Comparison of ENCODE assay signal across 25 mouse cellular contexts in the genomic region with DNA sequence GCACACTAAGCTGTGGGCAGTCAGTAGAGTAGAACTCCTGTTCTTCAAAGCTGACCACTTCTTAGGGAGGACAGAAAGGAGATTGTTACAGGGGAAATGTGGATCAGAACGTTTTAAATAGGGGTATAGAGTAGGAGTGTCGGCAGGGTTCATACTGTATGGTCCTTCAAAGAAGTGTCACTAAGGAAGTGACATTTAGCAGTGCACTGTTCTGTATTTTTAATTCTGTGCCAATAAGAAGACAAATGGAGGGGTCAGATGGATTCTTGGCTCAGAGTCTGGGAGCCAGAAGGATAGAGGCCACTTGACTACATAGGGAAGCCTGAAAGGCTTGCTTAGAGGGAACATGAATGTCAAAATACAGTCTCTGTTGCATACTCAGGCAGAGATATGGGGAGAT.
A peak's percentile ranks its signal among the peaks of the same experiment; 100 is the strongest.
DNase-seq lines count a peak whose midpoint lies in the region; ATAC-seq and TF ChIP-seq lines count a peak whose summit lies in the region.
"Had no signal": no experiment of that assay in that cellular context is flagged by ENCODE, and none has a peak within 500 bp of the region (broad histone marks: within the 10 kb centered on the region; RNA-seq: fewer than 3 reads in every experiment).

No protein-coding gene starts in this region.

- peaks cover 7% of the 10 kb centered on the region; the same call in 1 of the 2 replicates for H3K79me2 ChIP-seq in liver, adult 2 months (ENCODE audit: control insufficient read depth, insufficient read depth, low read length)

- no peak overlapping the region for H3K4me2 ChIP-seq in hindbrain, embryonic 15.5 days
- H3K4me2 ChIP-seq in hindbrain, embryonic 13.5 days: no peak overlapping the region
- H3K4me2 ChIP-seq in liver, postnatal 0 days (ENCODE audit: low read depth, low read length): no peak overlapping the region
- no peak overlapping the region for H3K4me2 ChIP-seq in stomach, embryonic 16.5 days (ENCODE audit: low read depth, low read length)
- H3K4me2 ChIP-seq in stomach, postnatal 0 days (replicated peaks; ENCODE audit: low read depth): no peak overlapping the region
- H3K4me2 ChIP-seq: embryonic facial prominence, embryonic 15.5 days; forebrain, embryonic 12.5 days; heart, embryonic 11.5 days; heart, embryonic 15.5 days had no signal

- peak; percentile 18 for DNase-seq in liver, adult 2 months (ENCODE audit: extremely low read depth, low read depth, low spot score)
- no peak for DNase-seq in liver, postnatal 0 days
- no peak for DNase-seq in stomach, postnatal 0 days (ENCODE audit: low spot score)
- DNase-seq in c-Kit-positive CD71-positive TER-119-positive erythroid progenitor cells, embryonic 14.5 days (ENCODE audit: low spot score): no peak
- DNase-seq: adrenal gland, adult 2 months; adrenal gland, postnatal 25 days; cerebellum, adult 18-20 months; cerebellum, adult 9-11 months; embryo, embryonic 11 days; gastrocnemius, postnatal 14 days; heart, adult 2 months; heart, postnatal 14 days had no signal

- H3K27ac ChIP-seq in hindbrain, embryonic 15.5 days (replicated peaks): no peak overlapping the region
- H3K27ac ChIP-seq in hindbrain, embryonic 13.5 days: no peak overlapping the region
- no peak overlapping the region for H3K27ac ChIP-seq in liver, adult 2 months (replicated peaks; ENCODE audit: insufficient read depth, low read depth, low read length)
- no peak overlapping the region for H3K27ac ChIP-seq in liver, postnatal 0 days (ENCODE audit: low read depth)
- H3K27ac ChIP-seq in stomach, embryonic 16.5 days (ENCODE audit: low read length): no peak overlapping the region
- H3K27ac ChIP-seq in stomach, postnatal 0 days (replicated peaks): no peak overlapping the region
- H3K27ac ChIP-seq: embryonic facial prominence, embryonic 15.5 days; forebrain, embryonic 12.5 days; heart, adult 2 months; heart, embryonic 15.5 days had no signal

- 0 out of 2 replicates have a peak, but pooled peaks cover 5% of the 10 kb centered on the region for H3K4me1 ChIP-seq in hindbrain, embryonic 15.5 days (replicated peaks)
- H3K4me1 ChIP-seq in hindbrain, embryonic 13.5 days (replicated peaks): no peaks in the 10 kb centered on the region; the same call in 1 of the 2 replicates
- H3K4me1 ChIP-seq in liver, adult 2 months (ENCODE audit: control insufficient read depth, insufficient read depth, low read length): no peaks in the 10 kb centered on the region
- H3K4me1 ChIP-seq in liver, postnatal 0 days (ENCODE audit: insufficient read depth): no peaks in the 10 kb centered on the region
- no peaks in the 10 kb centered on the region for H3K4me1 ChIP-seq in stomach, embryonic 16.5 days (ENCODE audit: control insufficient read depth, insufficient read depth, low read length)
- no peaks in the 10 kb centered on the region for H3K4me1 ChIP-seq in stomach, postnatal 0 days (replicated peaks; ENCODE audit: control insufficient read depth, insufficient read depth)
- H3K4me1 ChIP-seq: forebrain, embryonic 12.5 days had no signal

- H3K27me3 ChIP-seq in hindbrain, embryonic 15.5 days: no peaks in the 10 kb centered on the region
- H3K27me3 ChIP-seq in hindbrain, embryonic 13.5 days: no peaks in the 10 kb centered on the region
- no peaks in the 10 kb centered on the region for H3K27me3 ChIP-seq in liver, adult 2 months (ENCODE audit: control insufficient read depth, insufficient read depth, low read length)
- no peaks in the 10 kb centered on the region for H3K27me3 ChIP-seq in liver, postnatal 0 days (ENCODE audit: insufficient read depth, low read length)
- no peaks in the 10 kb centered on the region for H3K27me3 ChIP-seq in stomach, embryonic 16.5 days (ENCODE audit: control insufficient read depth, insufficient read depth, low read length)
- H3K27me3 ChIP-seq in stomach, postnatal 0 days (ENCODE audit: control insufficient read depth, insufficient read depth, low read length): no peaks in the 10 kb centered on the region
- H3K27me3 ChIP-seq: CH12.LX; embryonic facial prominence, embryonic 15.5 days; forebrain, embryonic 12.5 days; heart, embryonic 15.5 days; Patski had no signal

- TF ChIP-seq POLR2A in liver, adult 2 months (IDR thresholded peaks at IDR 0.05; ENCODE audit: extremely low read depth, insufficient read depth, low read length): no peak

- no peak for TF ChIP-seq EP300 in liver, postnatal 0 days (IDR thresholded peaks at IDR 0.05; ENCODE audit: low read depth)
- TF ChIP-seq EP300 in stomach, postnatal 0 days (optimal IDR thresholded peaks at IDR 0.05): no peak

- H3K9ac ChIP-seq in hindbrain, embryonic 15.5 days: no peak overlapping the region
- no peak overlapping the region for H3K9ac ChIP-seq in hindbrain, embryonic 13.5 days
- no peak overlapping the region for H3K9ac ChIP-seq in liver, adult 2 months (ENCODE audit: low read depth, low read length)
- H3K9ac ChIP-seq in liver, postnatal 0 days (replicated peaks): no peak overlapping the region
- no peak overlapping the region for H3K9ac ChIP-seq in stomach, embryonic 16.5 days (ENCODE audit: low read length)
- no peak overlapping the region for H3K9ac ChIP-seq in stomach, postnatal 0 days (ENCODE audit: low read length)
- H3K9ac ChIP-seq: embryonic facial prominence, embryonic 15.5 days; forebrain, embryonic 12.5 days; heart, embryonic 15.5 days had no signal

- H3K4me3 ChIP-seq in hindbrain, embryonic 15.5 days: no peak overlapping the region
- H3K4me3 ChIP-seq in hindbrain, embryonic 13.5 days: no peak overlapping the region
- H3K4me3 ChIP-seq in liver, adult 2 months (ENCODE audit: insufficient read depth, low read depth, low read length): no peak overlapping the region
- no peak overlapping the region for H3K4me3 ChIP-seq in liver, postnatal 0 days (ENCODE audit: low read depth, low read length)
- no peak overlapping the region for H3K4me3 ChIP-seq in stomach, embryonic 16.5 days (replicated peaks; ENCODE audit: low read length)
- H3K4me3 ChIP-seq in stomach, postnatal 0 days (ENCODE audit: low read depth, low read length): no peak overlapping the region
- H3K4me3 ChIP-seq: embryonic facial prominence, embryonic 15.5 days; erythroblast, embryonic 14.5 days; forebrain, embryonic 12.5 days; heart, adult 2 months; heart, embryonic 15.5 days had no signal

- peak; percentile 42; the same call in 1 of the 2 replicates for ATAC-seq in hindbrain, embryonic 15.5 days (ENCODE audit: low FRiP score, low read depth)
- no peak for ATAC-seq in hindbrain, embryonic 13.5 days (ENCODE audit: low FRiP score)
- ATAC-seq in liver, postnatal 0 days: no peak
- ATAC-seq in stomach, embryonic 16.5 days (ENCODE audit: insufficient read depth, low FRiP score): peak; percentile 29; the same call in 1 of the 2 replicates
- ATAC-seq in stomach, postnatal 0 days (ENCODE audit: low FRiP score, low TSS enrichment): no peak
- ATAC-seq: activated CD4-positive, CD25-positive, alpha-beta regulatory T cell, adult 4 months; forebrain, embryonic 16.5 days; intestine, embryonic 16.5 days; Patski had no signal

- 64% methylated on average over 2 of the region's 2 CpGs for WGBS in hindbrain, embryonic 15.5 days
- 60% methylated on average over 2 of the region's 2 CpGs for WGBS in hindbrain, embryonic 13.5 days
- 57% methylated on average over 2 of the region's 2 CpGs for WGBS in liver, adult 2 months
- WGBS in liver, postnatal 0 days (ENCODE audit: insufficient replicate concordance): 72% methylated on average over 2 of the region's 2 CpGs
- 50% methylated on average over 2 of the region's 2 CpGs for WGBS in stomach, embryonic 16.5 days
- WGBS in stomach, postnatal 0 days: 45% methylated on average over 2 of the region's 2 CpGs

- H3K9me3 ChIP-seq in hindbrain, embryonic 15.5 days: no peaks in the 10 kb centered on the region
- H3K9me3 ChIP-seq in hindbrain, embryonic 13.5 days: no peaks in the 10 kb centered on the region
- no peaks in the 10 kb centered on the region for H3K9me3 ChIP-seq in liver, postnatal 0 days (ENCODE audit: low read length)
- no peaks in the 10 kb centered on the region for H3K9me3 ChIP-seq in stomach, embryonic 16.5 days (replicated peaks; ENCODE audit: control insufficient read depth, low read length)
- H3K9me3 ChIP-seq in stomach, postnatal 0 days (ENCODE audit: control insufficient read depth, low read length): no peaks in the 10 kb centered on the region
- H3K9me3 ChIP-seq: embryonic facial prominence, embryonic 15.5 days; forebrain, embryonic 12.5 days; heart, embryonic 15.5 days had no signal

- TF ChIP-seq CTCF in liver, adult 2 months (IDR thresholded peaks at IDR 0.05; ENCODE audit: low read depth, low read length): no peak
- TF ChIP-seq CTCF in liver, postnatal 0 days (IDR thresholded peaks at IDR 0.05; ENCODE audit: low read depth): no peak
- no peak for TF ChIP-seq CTCF in stomach, postnatal 0 days (IDR thresholded peaks at IDR 0.05; ENCODE audit: low read depth)

- no peaks in the 10 kb centered on the region for H3K36me3 ChIP-seq in hindbrain, embryonic 15.5 days
- H3K36me3 ChIP-seq in hindbrain, embryonic 13.5 days: no peaks in the 10 kb centered on the region
- H3K36me3 ChIP-seq in liver, adult 2 months (ENCODE audit: control insufficient read depth, insufficient read depth, low read length): peaks cover 10% of the 10 kb centered on the region; the same call in 1 of the 2 replicates
- H3K36me3 ChIP-seq in liver, postnatal 0 days (replicated peaks; ENCODE audit: insufficient read depth, low read length): no peaks in the 10 kb centered on the region
- no peaks in the 10 kb centered on the region for H3K36me3 ChIP-seq in stomach, embryonic 16.5 days (ENCODE audit: control insufficient read depth, insufficient read depth, low read length)
- H3K36me3 ChIP-seq in stomach, postnatal 0 days (ENCODE audit: control insufficient read depth, insufficient read depth, low read length): no peaks in the 10 kb centered on the region; the same call in 1 of the 2 replicates
- H3K36me3 ChIP-seq: embryonic facial prominence, embryonic 15.5 days; forebrain, embryonic 12.5 days; heart, embryonic 15.5 days had no signal

Comparison
In these comparisons a context has a peak if more than half of its experiments do, and no peak if none do; other contexts are left out.
1. ATAC-seq: peak in hindbrain, embryonic 15.5 days (single experiment) and stomach, embryonic 16.5 days (single experiment); none in hindbrain, embryonic 13.5 days (single experiment), liver, postnatal 0 days (single experiment) and stomach, postnatal 0 days (single experiment).